Mouse (Mus musculus) C2C12 (cell line): ENCODE data around the gene Lpp.

ENCODE experiments used
- CTCF ChIP-seq: IDR thresholded peaks from one replicate; pipeline ENCODE4 v1.5.1; 2011; ENCODE audit not compliant: control insufficient read depth, insufficient read depth, insufficient read length
- FOSL1 ChIP-seq: IDR thresholded peaks from one replicate; pipeline ENCODE4 v1.8.0; 2011; ENCODE audit warnings: mild to moderate bottlenecking, low read length; ENCODE audit not compliant: poor library complexity, insufficient read depth, severe bottlenecking
- MAX ChIP-seq: IDR thresholded peaks from one replicate; pipeline ENCODE4 v1.6.1; 2011; ENCODE audit warnings: mild to moderate bottlenecking, control low read depth
- MYOD1 ChIP-seq: IDR thresholded peaks from one replicate; pipeline ENCODE4 v1.6.1; 2011; ENCODE audit warnings: low read depth; ENCODE audit not compliant: control insufficient read depth, insufficient read length
- MYOG ChIP-seq: IDR thresholded peaks from one replicate; pipeline ENCODE4 v1.6.1; 2011; ENCODE audit not compliant: control insufficient read depth, insufficient read length; ENCODE audit errors: extremely low read depth
- USF1 ChIP-seq: IDR thresholded peaks from one replicate; pipeline ENCODE4 v1.6.1; 2011; ENCODE audit warnings: low read depth, mild to moderate bottlenecking, control low read depth, moderate library complexity

- TF ChIP-seq CTCF (no peak), MYOD1 (no peak), MAX (no peak), FOSL1 (no peak), USF1 (no peak), MYOG (no peak)
Observed at GRCm38 (mm10) chr16:24625576-24625975, 232.3 kb downstream of the Lpp start.
